Mouse (Mus musculus) midbrain, embryonic 11.5 days (tissue): ENCODE results near the gene Ube2m. TPM values are rescaled to one million over a fixed set of nuclear protein-coding genes. Genes with fewer than 3 reads are reported as not detected.

Experiments
- ATAC-seq: fragments of 200-750 bp; cut with Nextera tagmentation; 2 replicates; pipeline ENCODE4 v1.8.0; 2017; ENCODE audit warnings: moderate TSS enrichment, moderate library complexity; ENCODE audit not compliant: low FRiP score
- DNase-seq: peaks from one replicate; pipeline ENCODE4 v3.0.0; 2015; ENCODE audit warnings: low spot score; ENCODE audit errors: missing footprints
- H3K27ac ChIP-seq: fragments of 300-500 bp; sonication (generic); 2 replicates; pipeline ENCODE4 v1.5.1; 2014; ENCODE audit warnings: low read depth, low read length
- H3K27me3 ChIP-seq: fragments of 300-500 bp; sonication (generic); 2 replicates; pipeline ENCODE4 v1.6.1; 2014; ENCODE audit warnings: mild to moderate bottlenecking, low read length, moderate library complexity, mixed read lengths; ENCODE audit not compliant: control insufficient read depth, insufficient read depth
- H3K36me3 ChIP-seq: fragments of 300-500 bp; sonication (generic); 2 replicates; pipeline ENCODE4 v1.6.1; 2014; ENCODE audit warnings: mild to moderate bottlenecking, low read length, moderate library complexity, mixed read lengths; ENCODE audit not compliant: control insufficient read depth, insufficient read depth
- H3K4me1 ChIP-seq: fragments of 300-500 bp; sonication (generic); 2 replicates; pipeline ENCODE4 v1.6.1; 2014; ENCODE audit warnings: low read length; ENCODE audit not compliant: control insufficient read depth, insufficient read depth
- H3K4me2 ChIP-seq: fragments of 300-500 bp; sonication (generic); 2 replicates; pipeline ENCODE4 v1.6.1; 2014; ENCODE audit warnings: mild to moderate bottlenecking, moderate library complexity
- H3K4me3 ChIP-seq: fragments of 300-500 bp; sonication (generic); 2 replicates; pipeline ENCODE4 v1.5.1; 2014; ENCODE audit warnings: low read depth, low read length
- H3K9ac ChIP-seq: fragments of 300-500 bp; sonication (generic); 2 replicates; pipeline ENCODE4 v1.6.1; 2014; ENCODE audit warnings: low read length
- H3K9me3 ChIP-seq: fragments of 300-500 bp; sonication (generic); 2 replicates; pipeline ENCODE4 v1.6.1; 2016; ENCODE audit warnings: low read length; ENCODE audit not compliant: control insufficient read depth
- WGBS: fragments of 180-500 bp; shearing (Covaris S2); extraction: QIAGEN DNeasy Blood & Tissue Kit; methylation state at CpG from one replicate; pipeline ENCODE4 v1.1.7; 2014; 5-methylcytosine and 5-hydroxymethylcytosine counted together
- polyA plus RNA-seq: library from polyadenylated mRNA; unstranded; fragments of >200 nt; fragmentation: Nextera tagmentation; extraction: Ambion mirVana; gene quantifications from 2 replicates; pipeline ENCODE4 v1.2.1, GENCODE M21; 2014

Gene Ube2m
- polyA plus RNA-seq, 1 experiment from 2014 or later: 166 TPM

DNA sequence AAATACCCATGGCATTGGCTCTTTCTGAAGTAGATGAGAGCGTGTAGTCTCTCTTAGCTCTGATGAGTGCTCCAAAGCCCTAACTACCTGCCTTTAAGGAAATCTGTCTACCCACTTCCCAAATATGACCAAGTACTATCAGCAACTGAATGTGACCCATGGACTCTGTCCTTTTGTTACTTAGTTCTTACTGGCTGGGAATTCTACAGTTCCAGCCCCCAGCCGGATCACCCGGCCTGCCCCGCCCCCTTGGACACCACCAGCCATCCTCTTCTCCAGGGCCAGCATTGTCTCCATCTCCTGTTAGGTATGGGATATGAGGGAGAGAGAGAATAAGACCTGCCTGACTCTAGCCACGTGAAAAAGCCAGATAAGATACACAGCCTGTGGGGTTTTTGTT is 40.0 kb downstream of the Ube2m start, which contains the start of gene Slc27a5:
Gene Slc27a5 (minus strand): TSS at position 140 of the 400 bp plus-strand sequence.
- Histone ChIP-seq H3K27me3 (no peaks in the 10 kb centered on the region), H3K4me2 (no peak within 1 kb of the TSS), H3K36me3 (no peaks in the 10 kb centered on the region), H3K4me3 (no peak within 1 kb of the TSS), H3K27ac (no peak within 1 kb of the TSS), H3K9me3 (no peaks in the 10 kb centered on the region), H3K4me1 (no peaks in the 10 kb centered on the region), H3K9ac (no peak within 1 kb of the TSS)
- DNase-seq (no peak), ATAC-seq (no peak)
- WGBS: 80% methylated on average over 5 of the region's 5 CpGs

DNA sequence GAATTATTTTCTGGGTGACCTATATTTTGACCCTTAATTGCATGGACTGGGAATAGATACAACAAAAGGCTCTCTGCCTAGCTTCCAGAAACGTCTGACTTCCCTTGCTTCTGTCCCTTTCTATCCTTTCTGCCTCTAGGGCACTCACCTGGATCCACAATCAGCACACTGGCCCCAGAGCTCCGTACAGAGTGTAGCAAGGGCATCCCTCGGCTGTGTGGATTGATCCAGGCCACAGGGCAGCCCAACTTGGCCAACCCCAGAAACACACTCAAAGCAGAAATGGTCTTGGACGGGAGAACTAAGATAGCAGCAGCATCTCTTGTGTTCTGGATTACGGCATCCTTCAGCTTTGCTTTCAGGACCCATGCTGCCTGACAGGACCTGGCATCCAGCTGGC is 40.8 kb downstream of the Ube2m start:
- 74% methylated on average over 5 of the region's 5 CpGs for WGBS
- DNase-seq: no peak
- no peak overlapping the region for H3K27ac ChIP-seq
- no peaks in the 10 kb centered on the region for H3K27me3 ChIP-seq
- no peak overlapping the region for H3K4me3 ChIP-seq
- H3K36me3 ChIP-seq: no peaks in the 10 kb centered on the region
- H3K4me1 ChIP-seq: no peaks in the 10 kb centered on the region
- H3K4me2 ChIP-seq: no peak overlapping the region
- no peak overlapping the region for H3K9ac ChIP-seq
- no peaks in the 10 kb centered on the region for H3K9me3 ChIP-seq
- no peak for ATAC-seq

DNA sequence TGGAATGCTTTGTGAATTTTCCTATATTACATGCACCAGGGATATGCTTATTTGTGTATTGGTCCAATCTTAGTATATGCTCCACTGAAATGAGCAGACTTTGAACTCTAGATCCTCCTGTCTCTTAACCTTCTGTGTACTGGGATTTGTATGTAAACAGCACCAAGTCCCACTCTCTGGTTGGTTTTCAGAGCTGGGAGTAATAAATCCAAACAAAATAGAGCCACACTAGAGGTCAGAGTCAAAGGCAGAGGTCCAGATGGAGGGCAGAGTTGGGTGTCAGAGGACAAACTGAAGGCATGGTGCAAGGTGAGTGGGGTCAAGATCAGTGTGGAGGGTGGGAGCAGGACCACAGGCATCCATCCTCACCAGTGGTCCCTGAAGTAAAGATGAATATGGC is 42.2 kb downstream of the Ube2m start:
- DNase-seq (no peak), ATAC-seq (no peak)
- Histone ChIP-seq H3K27ac (no peak overlapping the region), H3K4me3 (no peak overlapping the region), H3K9me3 (no peaks in the 10 kb centered on the region), H3K4me1 (no peaks in the 10 kb centered on the region), H3K9ac (no peak overlapping the region), H3K27me3 (no peaks in the 10 kb centered on the region), H3K36me3 (no peaks in the 10 kb centered on the region), H3K4me2 (no peak overlapping the region)

DNA sequence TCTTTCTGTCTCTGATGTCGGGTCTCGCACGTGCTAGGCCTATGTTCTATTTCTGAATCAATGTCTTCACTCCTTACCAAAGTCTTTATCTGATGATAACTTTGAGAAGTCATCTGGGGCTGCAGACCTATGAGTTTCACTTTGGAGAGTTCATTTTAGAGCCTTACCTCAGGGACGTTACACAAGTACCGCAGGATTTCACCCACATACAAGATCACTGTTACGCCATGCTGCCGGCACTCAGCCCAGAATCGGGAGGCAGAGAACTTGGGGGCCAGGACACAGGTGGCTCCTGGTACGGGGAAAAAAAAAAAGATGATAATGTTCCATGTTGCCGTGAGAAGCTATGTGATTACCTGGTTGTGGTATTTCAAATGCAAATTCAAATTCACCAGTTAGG is 44.9 kb downstream of the Ube2m start:
- no peaks in the 10 kb centered on the region for H3K9me3 ChIP-seq
- H3K27ac ChIP-seq: no peak overlapping the region
- WGBS: 88% methylated on average over 10 of the region's 10 CpGs
- no peak for DNase-seq
- H3K36me3 ChIP-seq: no peaks in the 10 kb centered on the region
- no peak overlapping the region for H3K4me3 ChIP-seq
- H3K4me2 ChIP-seq: no peak overlapping the region
- H3K27me3 ChIP-seq: no peaks in the 10 kb centered on the region
- H3K9ac ChIP-seq: no peak overlapping the region
- no peak for ATAC-seq
- H3K4me1 ChIP-seq: no peaks in the 10 kb centered on the region

DNA sequence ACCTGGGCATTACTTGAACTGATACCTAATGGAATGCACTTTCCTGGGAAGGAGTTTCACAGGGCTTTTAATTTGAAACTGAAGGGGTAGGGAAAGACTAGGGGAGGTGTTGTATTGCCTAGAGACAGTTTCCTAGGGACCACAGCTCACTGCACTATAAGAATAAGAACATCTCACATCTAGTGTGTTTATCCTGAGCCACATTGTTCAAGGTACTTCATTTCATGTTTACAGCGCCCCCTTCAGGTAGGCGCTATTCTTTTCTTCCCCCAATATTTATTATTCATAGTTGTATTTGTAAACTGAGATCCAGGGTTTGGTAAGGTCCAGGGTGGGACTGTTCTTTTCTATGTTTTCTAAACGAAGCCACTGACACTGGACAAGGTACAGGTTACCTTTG is 45.9 kb downstream of the Ube2m start:
- Histone ChIP-seq H3K36me3 (no peaks in the 10 kb centered on the region), H3K4me1 (no peaks in the 10 kb centered on the region), H3K27ac (no peak overlapping the region), H3K27me3 (no peaks in the 10 kb centered on the region), H3K9ac (no peak overlapping the region), H3K9me3 (no peaks in the 10 kb centered on the region), H3K4me3 (no peak overlapping the region), H3K4me2 (no peak overlapping the region)
- ATAC-seq: no peak
- DNase-seq: no peak
- 2% methylated on average over 3 of the region's 3 CpGs for WGBS

DNA sequence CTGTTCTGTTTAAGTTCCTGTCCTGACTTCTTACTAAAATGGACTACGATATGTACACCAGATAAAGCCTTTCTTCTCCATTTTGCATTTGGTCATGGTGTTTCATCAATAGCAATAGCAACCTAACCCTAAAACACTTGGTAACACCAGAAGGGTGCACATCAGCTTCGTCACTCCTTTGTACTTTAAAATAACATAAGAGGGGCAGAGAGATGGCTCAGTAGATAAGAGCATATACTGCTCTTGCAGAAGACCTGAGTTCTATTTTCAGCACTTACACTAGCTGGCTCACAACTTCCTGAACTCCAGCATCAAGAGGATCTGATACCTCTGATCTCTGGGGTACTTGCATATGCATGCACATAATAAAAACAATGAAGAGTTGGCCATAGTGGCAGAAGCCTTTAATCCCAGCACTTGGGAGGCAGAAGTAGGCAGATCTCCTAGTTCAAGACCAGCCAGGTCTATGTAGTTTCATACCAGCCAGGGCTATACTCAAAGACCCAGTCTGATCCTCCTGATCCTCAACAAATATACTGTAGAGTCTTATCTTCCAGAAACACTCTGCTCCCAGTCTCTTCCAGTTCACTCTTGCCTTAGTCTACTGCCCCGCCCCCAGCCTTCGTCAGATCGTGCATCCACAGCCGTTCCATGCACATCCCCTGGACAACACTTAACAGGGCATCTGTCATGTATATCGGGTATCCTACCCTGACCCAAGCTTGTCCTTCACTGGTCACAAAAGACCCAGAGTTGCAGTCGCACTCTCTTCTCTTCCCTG is 50.5 kb downstream of the Ube2m start:
- Histone ChIP-seq H3K9me3 (no peaks in the 10 kb centered on the region), H3K4me2 (no peak overlapping the region), H3K4me3 (no peak overlapping the region), H3K36me3 (no peaks in the 10 kb centered on the region), H3K27ac (no peak overlapping the region), H3K4me1 (no peaks in the 10 kb centered on the region), H3K27me3 (no peaks in the 10 kb centered on the region), H3K9ac (no peak overlapping the region)
- WGBS: 82% methylated on average over 8 of the region's 8 CpGs
- ATAC-seq (no peak), DNase-seq (no peak)

DNA sequence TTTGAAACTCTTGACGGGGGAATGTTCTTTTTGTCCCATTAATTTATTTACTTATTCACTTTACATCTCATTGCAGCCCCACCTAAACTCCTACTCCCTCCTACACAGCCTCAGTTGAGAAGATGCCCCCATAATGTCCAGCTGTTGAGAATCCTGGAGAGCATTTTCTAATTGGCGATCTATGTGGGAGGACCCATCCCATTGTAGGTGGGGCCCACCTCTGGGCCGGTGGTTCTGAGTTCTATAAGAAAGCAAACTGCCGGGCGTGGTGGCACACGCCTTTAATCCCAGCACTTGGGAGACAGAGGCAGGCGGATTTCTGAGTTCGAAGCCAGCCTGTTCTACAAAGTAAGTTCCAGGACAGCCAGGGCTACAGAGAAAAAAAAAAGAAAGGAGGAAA is 51.2 kb downstream of the Ube2m start:
- no peaks in the 10 kb centered on the region for H3K36me3 ChIP-seq
- no peaks in the 10 kb centered on the region for H3K4me1 ChIP-seq
- H3K4me3 ChIP-seq: no peak overlapping the region
- no peaks in the 10 kb centered on the region for H3K27me3 ChIP-seq
- no peak overlapping the region for H3K4me2 ChIP-seq
- no peaks in the 10 kb centered on the region for H3K9me3 ChIP-seq
- DNase-seq: no peak
- ATAC-seq: no peak
- no peak overlapping the region for H3K9ac ChIP-seq
- WGBS: 86% methylated on average over 8 of the region's 8 CpGs
- no peak overlapping the region for H3K27ac ChIP-seq

DNA sequence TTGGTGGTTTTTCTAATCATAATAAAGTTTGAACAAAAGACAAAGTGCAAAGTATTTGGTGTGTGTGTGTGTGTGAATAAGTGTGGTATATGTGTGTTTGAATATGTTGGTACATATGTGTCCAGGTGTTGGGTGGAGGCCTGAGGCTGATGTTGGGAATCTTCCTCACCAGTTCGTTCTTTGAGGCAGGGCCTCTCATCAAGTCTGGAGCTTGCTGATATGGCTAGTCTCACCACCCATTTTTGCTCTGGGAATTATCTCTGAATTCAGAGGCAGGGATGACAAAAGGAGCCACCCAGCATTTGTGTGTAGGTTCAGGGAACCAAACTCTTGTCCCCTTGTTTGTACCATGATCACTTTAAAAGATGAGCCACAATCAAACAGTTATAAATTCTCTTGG is 52.4 kb downstream of the Ube2m start:
- Histone ChIP-seq H3K4me1 (no peaks in the 10 kb centered on the region), H3K4me3 (no peak overlapping the region), H3K27ac (no peak overlapping the region), H3K9ac (no peak overlapping the region), H3K4me2 (no peak overlapping the region), H3K27me3 (no peaks in the 10 kb centered on the region), H3K36me3 (no peaks in the 10 kb centered on the region), H3K9me3 (no peaks in the 10 kb centered on the region)
- ATAC-seq (no peak), DNase-seq (no peak)
- 84% methylated on average over 1 of the region's 1 CpGs for WGBS
